Mouse (Mus musculus) CH12.LX (cell line): ENCODE data around the gene Tbc1d22b.

ENCODE experiments used
- CTCF ChIP-seq, 2 experiments: IDR thresholded peaks in 1 of 2; conservative IDR thresholded peaks in 1 of 2; 2 replicates each; pipeline ENCODE4 v1.5.1; 2011 to 2012; ENCODE audit warnings: low read depth in 2 of 2, low read length in 2 of 2, improper control_type of control experiment in 1 of 2, inconsistent platforms in 1 of 2, mild to moderate bottlenecking in 1 of 2, moderate library complexity in 1 of 2
- EP300 ChIP-seq: IDR thresholded peaks from 2 replicates; pipeline ENCODE4 v1.6.1; 2011; ENCODE audit warnings: low read length, improper control_type of control experiment
- KAT2A ChIP-seq: IDR thresholded peaks from 2 replicates; pipeline ENCODE4 v1.6.1; 2012; ENCODE audit warnings: low read length, improper control_type of control experiment, inconsistent platforms; ENCODE audit not compliant: insufficient replicate concordance
- POLR2A ChIP-seq: IDR thresholded peaks from 2 replicates; pipeline ENCODE4 v1.6.1; 2011; ENCODE audit warnings: low read depth, mild to moderate bottlenecking, improper control_type of control experiment, low read length
- POLR2AphosphoS2 ChIP-seq: IDR thresholded peaks from 2 replicates; pipeline ENCODE4 v1.6.1; 2011; ENCODE audit warnings: low read depth, low read length, improper control_type of control experiment
- RAD21 ChIP-seq: IDR thresholded peaks from 2 replicates; pipeline ENCODE4 v1.6.1; 2011; ENCODE audit warnings: low read depth, mild to moderate bottlenecking, low read length, improper control_type of control experiment, moderate library complexity
- USF1 ChIP-seq: IDR thresholded peaks from 2 replicates; pipeline ENCODE4 v1.6.1; 2014; ENCODE audit warnings: low read depth, mild to moderate bottlenecking, inconsistent platforms, low read length, improper control_type of control experiment
- USF2 ChIP-seq: conservative IDR thresholded peaks from 2 replicates; pipeline ENCODE4 v1.6.1; 2011; ENCODE audit warnings: low read depth, low read length, improper control_type of control experiment

GRCm38 (mm10) chr17:29615616-29616015 is 66.0 kb downstream of the Tbc1d22b start:
- TF ChIP-seq POLR2A: no peak
- no peak for TF ChIP-seq KAT2A
- TF ChIP-seq EP300: no peak
- no peak for TF ChIP-seq RAD21
- TF ChIP-seq POLR2AphosphoS2: no peak
- no peak for TF ChIP-seq USF1
- no peak for TF ChIP-seq CTCF (conservative IDR thresholded peaks at IDR 0.05 in 1 of 2, IDR thresholded peaks at IDR 0.05 in 1 of 2; ENCODE audit: low read depth in 2 of 2, low read length in 2 of 2)
- no peak for TF ChIP-seq USF2
